Mouse (Mus musculus): Measurements from ENCODE around the gene Rgs3.

Rgs3 gene

GRCm38 (mm10) chr4:62683148-62683547, 123.5 kb downstream of the Rgs3 start:
- no peak for DNase-seq (ENCODE audit: inconsistent age in 2 of 2, low spot score in 1 of 2)

- peak in 1 of 2 experiments; percentile 50 for DNase-seq (ENCODE audit: inconsistent age in 2 of 2, low spot score in 1 of 2)
Observed at GRCm38 (mm10) chr4:62684351-62684750, 124.7 kb downstream of the Rgs3 start.

- peak in 1 of 2 experiments; percentile 56 for DNase-seq (ENCODE audit: inconsistent age in 2 of 2, low spot score in 1 of 2)
Observed at GRCm38 (mm10) chr4:62685268-62685667, 125.6 kb downstream of the Rgs3 start.

- DNase-seq (ENCODE audit: inconsistent age in 2 of 2, low spot score in 1 of 2) = no peak
Observed at GRCm38 (mm10) chr4:62686769-62687168, 127.1 kb downstream of the Rgs3 start.

- DNase-seq (ENCODE audit: inconsistent age in 2 of 2, low spot score in 1 of 2) = no peak
Observed at GRCm38 (mm10) chr4:62688142-62688541, 128.5 kb downstream of the Rgs3 start.

GRCm38 (mm10) chr4:62690997-62691396, 131.3 kb downstream of the Rgs3 start:
- DNase-seq (ENCODE audit: inconsistent age in 2 of 2, low spot score in 1 of 2) = no peak

GRCm38 (mm10) chr4:62691625-62692024, 132.0 kb downstream of the Rgs3 start:
- peak in 1 of 2 experiments; percentile 70 for DNase-seq (ENCODE audit: inconsistent age in 2 of 2, low spot score in 1 of 2)

GRCm38 (mm10) chr4:62693839-62694238, 134.2 kb downstream of the Rgs3 start:
- peak; percentile 52 to 73 for DNase-seq (ENCODE audit: inconsistent age in 2 of 2, low spot score in 1 of 2)

- DNase-seq (ENCODE audit: inconsistent age in 2 of 2, low spot score in 1 of 2) = no peak
Observed at GRCm38 (mm10) chr4:62694703-62695439, 135.2 kb downstream of the Rgs3 start.

GRCm38 (mm10) chr4:62695523-62695922, 135.9 kb downstream of the Rgs3 start:
- peak; percentile 47 to 62 for DNase-seq (ENCODE audit: inconsistent age in 2 of 2, low spot score in 1 of 2)

- DNase-seq (ENCODE audit: inconsistent age in 2 of 2, low spot score in 1 of 2) = peak in 1 of 2 experiments; percentile 89
Observed at GRCm38 (mm10) chr4:62695946-62696345, 136.3 kb downstream of the Rgs3 start.

- DNase-seq (ENCODE audit: inconsistent age in 2 of 2, low spot score in 1 of 2) = peak; percentile 66 to 87
Observed at GRCm38 (mm10) chr4:62696699-62697404, 137.2 kb downstream of the Rgs3 start.

GRCm38 (mm10) chr4:62697469-62697868, 137.8 kb downstream of the Rgs3 start:
- DNase-seq (ENCODE audit: inconsistent age in 2 of 2, low spot score in 1 of 2) = peak; percentile 90 to 97

- DNase-seq (ENCODE audit: inconsistent age in 2 of 2, low spot score in 1 of 2) = peak in 1 of 2 experiments; percentile 47
Observed at GRCm38 (mm10) chr4:62698521-62698920, 138.9 kb downstream of the Rgs3 start.

GRCm38 (mm10) chr4:62699191-62699812, 139.7 kb downstream of the Rgs3 start:
- DNase-seq (ENCODE audit: inconsistent age in 2 of 2, low spot score in 1 of 2) = peak; percentile 94 to 97

GRCm38 (mm10) chr4:62700426-62700825, 140.8 kb downstream of the Rgs3 start:
- peak in 1 of 2 experiments; percentile 62 for DNase-seq (ENCODE audit: inconsistent age in 2 of 2, low spot score in 1 of 2)

- DNase-seq (ENCODE audit: inconsistent age in 2 of 2, low spot score in 1 of 2) = no peak
Observed at GRCm38 (mm10) chr4:62703151-62703550, 143.5 kb downstream of the Rgs3 start.

- no peak for DNase-seq (ENCODE audit: inconsistent age in 2 of 2, low spot score in 1 of 2)
Observed at GRCm38 (mm10) chr4:62704204-62704603, 144.6 kb downstream of the Rgs3 start.

GRCm38 (mm10) chr4:62705013-62705412, 145.4 kb downstream of the Rgs3 start:
- DNase-seq (ENCODE audit: inconsistent age in 2 of 2, low spot score in 1 of 2) = peak in 1 of 2 experiments; percentile 2

GRCm38 (mm10) chr4:62705749-62706148, 146.1 kb downstream of the Rgs3 start:
- peak in 1 of 2 experiments; percentile 2 for DNase-seq (ENCODE audit: inconsistent age in 2 of 2, low spot score in 1 of 2)

- no peak for DNase-seq (ENCODE audit: inconsistent age in 2 of 2, low spot score in 1 of 2)
Observed at GRCm38 (mm10) chr4:62708084-62708483, 148.4 kb downstream of the Rgs3 start.

GRCm38 (mm10) chr4:62708994-62709393, 149.3 kb downstream of the Rgs3 start:
- no peak for DNase-seq (ENCODE audit: inconsistent age in 2 of 2, low spot score in 1 of 2)

All from adrenal gland, adult (tissue).